Mouse (Mus musculus): Measurements from ENCODE around the gene Slc6a16. TPM values are rescaled to one million over a fixed set of nuclear protein-coding genes. Genes with fewer than 3 reads are reported as not detected.

Slc6a16 gene
- polyA plus RNA-seq, 1 experiment from 2014 or later, result 1.3 TPM

DNA sequence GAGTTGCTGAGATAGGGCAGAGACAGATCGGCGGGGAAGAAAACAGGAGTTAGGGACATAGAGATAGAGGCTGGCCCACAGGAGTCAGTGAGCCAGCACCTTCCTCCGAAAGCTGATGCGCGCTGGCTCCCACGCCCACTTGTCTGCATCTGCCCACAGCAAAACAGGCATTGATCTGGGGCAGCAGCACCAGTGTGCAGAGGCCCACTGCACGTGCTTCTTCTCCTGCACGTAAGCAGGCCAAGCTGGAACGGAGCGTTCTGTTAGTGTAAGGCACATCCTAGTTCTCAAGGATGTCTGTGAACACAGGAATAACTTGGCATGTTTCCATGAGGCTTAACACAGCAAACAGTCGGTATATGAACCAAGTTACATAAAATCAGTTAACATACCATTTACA, 41.9 kb upstream of the Slc6a16 start:
- Histone ChIP-seq H3K4me3 (no peak overlapping the region), H3K9ac (no peak overlapping the region), H3K4me2 (no peak overlapping the region), H3K27me3 (no peaks in the 10 kb centered on the region), H3K27ac (replicated peaks) (no peak overlapping the region), H3K36me3 (no peaks in the 10 kb centered on the region), H3K9me3 (no peaks in the 10 kb centered on the region), H3K4me1 (replicated peaks) (peaks cover 7% of the 10 kb centered on the region; the same call in 1 of the 2 replicates)
- no peak for ATAC-seq (ENCODE audit: low FRiP score, low read depth)
- 84% methylated on average over 11 of the region's 11 CpGs for WGBS

DNA sequence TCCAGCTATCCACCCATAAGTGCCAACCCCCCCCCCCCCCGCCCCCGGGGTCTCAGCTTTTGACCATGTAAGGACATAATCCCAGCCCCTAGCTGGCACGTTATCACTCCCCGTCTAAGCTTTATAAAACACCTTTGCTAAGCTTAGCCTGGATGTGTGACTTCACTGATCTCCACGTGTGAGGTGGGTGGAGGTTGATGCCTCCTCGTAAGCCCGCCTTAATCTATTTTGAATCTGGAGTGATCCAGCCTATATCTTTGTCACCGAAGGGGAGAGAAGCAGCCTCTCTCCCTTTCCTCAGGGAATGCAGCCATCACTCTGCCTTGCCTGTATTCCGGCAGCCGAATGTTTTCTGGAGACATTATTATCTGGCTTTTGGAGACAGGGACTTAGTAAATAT, 38.2 kb upstream of the Slc6a16 start:
- H3K4me1 ChIP-seq (replicated peaks), result peaks cover 11% of the 10 kb centered on the region

DNA sequence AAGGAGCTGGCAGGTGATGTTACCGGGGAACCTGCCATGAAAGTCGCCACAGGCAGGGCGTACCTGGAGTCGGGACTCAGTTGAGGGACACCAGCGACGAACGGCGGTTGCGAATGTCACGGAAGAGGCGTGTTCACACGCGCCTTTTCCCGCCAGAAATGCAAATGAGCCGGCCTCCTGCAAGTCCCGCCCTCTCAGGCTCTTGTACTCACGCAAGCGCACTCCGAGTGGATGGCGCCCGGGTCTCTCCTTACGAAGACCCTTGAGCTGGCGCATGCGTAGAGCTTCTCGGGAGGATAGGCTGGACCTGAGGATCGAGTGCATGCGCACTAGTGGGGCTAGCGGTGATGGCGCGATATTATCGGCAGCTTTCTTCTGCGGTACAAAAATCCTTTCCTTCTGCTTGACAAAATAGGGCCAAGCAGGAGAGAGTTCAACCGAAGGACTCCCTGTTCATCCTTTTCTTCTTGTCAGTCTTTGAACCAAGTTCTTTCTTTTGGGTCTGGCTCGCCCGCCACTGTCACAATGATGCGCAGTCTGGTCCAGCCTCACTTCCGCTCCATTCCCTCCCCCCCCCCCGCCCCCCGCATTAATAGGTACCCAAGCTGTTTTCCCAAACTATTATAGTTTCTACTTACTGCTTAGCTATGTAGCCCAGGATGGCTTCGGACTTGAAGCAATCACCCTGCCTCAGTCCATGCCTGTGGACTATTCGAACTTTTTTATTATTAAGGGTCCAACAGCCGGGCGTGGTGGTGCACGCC, 36.3 kb upstream of the Slc6a16 start, which contains the start of gene Ccdc155:
Gene Ccdc155 (minus strand): TSS at position 513 of the 764 bp plus-strand sequence.
- peak; percentile 98 for ATAC-seq (ENCODE audit: low FRiP score, low read depth)
- peak within 1 kb of the TSS; percentile 49 for H3K9ac ChIP-seq
- H3K4me1 ChIP-seq (replicated peaks), result peaks cover 4% of the 10 kb centered on the region
- H3K27me3 ChIP-seq, result no peaks in the 10 kb centered on the region
- H3K36me3 ChIP-seq, result no peaks in the 10 kb centered on the region
- H3K4me3 ChIP-seq, result peak within 1 kb of the TSS; percentile 48
- 9% methylated on average over 43 of the region's 44 CpGs for WGBS
- H3K27ac ChIP-seq (replicated peaks), result peak within 1 kb of the TSS; percentile 87
- no peaks in the 10 kb centered on the region for H3K9me3 ChIP-seq
- H3K4me2 ChIP-seq, result peak within 1 kb of the TSS; percentile 75

More for the DNA sequence above, 38.2 kb upstream of the Slc6a16 start:
- H3K36me3 ChIP-seq, result no peaks in the 10 kb centered on the region
- no peaks in the 10 kb centered on the region for H3K27me3 ChIP-seq
- no peak overlapping the region for H3K9ac ChIP-seq
- ATAC-seq (ENCODE audit: low FRiP score, low read depth), result no peak
- no peak overlapping the region for H3K27ac ChIP-seq (replicated peaks)
- H3K4me3 ChIP-seq, result no peak overlapping the region
- WGBS, result 69% methylated on average over 10 of the region's 10 CpGs
- H3K4me2 ChIP-seq, result no peak overlapping the region
- H3K9me3 ChIP-seq, result no peaks in the 10 kb centered on the region

DNA sequence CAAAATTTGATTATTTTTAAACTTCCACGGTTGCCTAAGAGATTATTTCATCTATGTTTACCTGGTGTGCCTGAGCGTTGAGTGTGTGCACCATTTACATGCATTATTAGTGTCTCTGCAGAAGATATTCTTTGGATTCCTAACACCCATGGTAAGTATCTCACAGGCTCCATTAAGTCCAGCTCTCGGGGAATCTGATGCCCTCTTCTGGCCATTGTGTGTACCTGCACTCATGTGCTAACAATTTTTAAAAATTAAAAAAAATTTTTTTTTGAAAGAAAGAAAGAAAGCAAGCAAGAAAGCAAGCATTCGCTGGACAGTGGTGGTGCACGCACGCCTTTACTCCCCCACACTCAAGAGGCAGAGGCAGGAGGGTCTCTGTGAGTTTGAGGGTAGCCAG, 32.6 kb upstream of the Slc6a16 start:
- no peaks in the 10 kb centered on the region for H3K36me3 ChIP-seq
- ATAC-seq (ENCODE audit: low FRiP score, low read depth), result no peak
- no peak overlapping the region for H3K9ac ChIP-seq
- 77% methylated on average over 6 of the region's 6 CpGs for WGBS
- H3K9me3 ChIP-seq, result no peaks in the 10 kb centered on the region
- no peak overlapping the region for H3K4me3 ChIP-seq
- H3K27me3 ChIP-seq, result peaks cover 21% of the 10 kb centered on the region
- peaks cover 8% of the 10 kb centered on the region for H3K4me1 ChIP-seq (replicated peaks)
- no peak overlapping the region for H3K27ac ChIP-seq (replicated peaks)
- no peak overlapping the region for H3K4me2 ChIP-seq

- no peak for ATAC-seq (ENCODE audit: low FRiP score, low read depth)
- peak overlapping the region; percentile 29 for H3K4me2 ChIP-seq
Observed at GRCm38 (mm10) chr7:45211070-45211469, 29.8 kb upstream of the Slc6a16 start.

GRCm38 (mm10) chr7:45211851-45212251, 29.0 kb upstream of the Slc6a16 start, which contains the start of gene Dkkl1:
Gene Dkkl1 (minus strand): TSS chr7:45212147.
- Histone ChIP-seq H3K36me3 (no peaks in the 10 kb centered on the region), H3K4me3 (peak within 1 kb of the TSS; percentile 18), H3K27ac (replicated peaks) (no peak within 1 kb of the TSS), H3K9ac (no peak within 1 kb of the TSS), H3K4me1 (replicated peaks) (peaks cover 19% of the 10 kb centered on the region), H3K9me3 (no peaks in the 10 kb centered on the region), H3K4me2 (peak within 1 kb of the TSS; percentile 29), H3K27me3 (peaks cover 21% of the 10 kb centered on the region)
- 8% methylated on average over 17 of the region's 17 CpGs for WGBS
- ATAC-seq (ENCODE audit: low FRiP score, low read depth), result no peak

More at GRCm38 (mm10) chr7:45211070-45211469, 29.8 kb upstream of the Slc6a16 start:
- Histone ChIP-seq H3K4me3 (0 out of 2 replicates have a peak overlapping the region, but pooled peaks have one; percentile 18), H3K9ac (no peak overlapping the region), H3K4me1 (replicated peaks) (peaks cover 11% of the 10 kb centered on the region), H3K27ac (replicated peaks) (no peak overlapping the region), H3K27me3 (peaks cover 21% of the 10 kb centered on the region), H3K9me3 (no peaks in the 10 kb centered on the region), H3K36me3 (no peaks in the 10 kb centered on the region)
- 78% methylated on average over 10 of the region's 10 CpGs for WGBS

DNA sequence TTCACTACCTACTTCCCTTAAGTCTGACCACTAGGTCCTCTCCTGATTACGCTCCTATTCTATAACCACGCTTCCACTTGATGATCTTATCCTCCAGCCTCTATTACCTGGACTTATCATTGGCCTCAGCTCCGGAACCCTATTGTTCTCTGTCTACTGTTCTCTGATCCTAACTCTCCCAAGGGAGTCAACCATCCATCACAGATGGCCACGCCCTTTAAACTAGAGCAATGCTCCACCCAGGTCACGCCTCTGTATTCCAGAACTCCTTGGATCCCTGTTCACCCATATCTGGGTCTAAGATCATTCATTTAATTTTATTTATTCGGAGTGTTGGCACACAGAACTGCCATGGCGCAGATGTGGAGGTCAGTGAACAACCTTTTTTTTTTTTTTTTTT, 28.5 kb upstream of the Slc6a16 start:
- WGBS, result 76% methylated on average over 7 of the region's 7 CpGs
- no peak overlapping the region for H3K9ac ChIP-seq

DNA sequence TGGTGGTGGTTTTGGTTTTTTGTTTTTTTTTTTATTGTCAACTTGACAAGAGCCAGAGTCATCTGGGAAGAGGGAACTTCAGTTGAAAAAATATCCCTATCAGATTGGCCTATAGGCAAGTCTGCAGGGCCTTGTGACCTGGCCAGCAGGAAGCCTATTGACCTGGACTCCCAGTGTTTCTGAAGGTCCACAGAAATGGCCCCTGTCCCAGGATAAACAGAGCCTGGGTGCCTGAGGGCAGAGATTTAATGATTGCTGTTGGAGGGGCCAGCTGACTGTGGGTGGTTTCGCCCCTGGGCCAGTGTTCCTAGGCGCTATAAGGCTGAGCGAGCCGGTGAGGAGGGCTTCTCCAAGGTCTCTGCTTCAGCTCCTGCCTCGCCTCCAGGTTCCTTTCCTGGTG, 27.2 kb upstream of the Slc6a16 start:
- no peak for ATAC-seq (ENCODE audit: low FRiP score, low read depth)
- 62% methylated on average over 5 of the region's 5 CpGs for WGBS
- no peaks in the 10 kb centered on the region for H3K9me3 ChIP-seq

More for the DNA sequence above, 28.5 kb upstream of the Slc6a16 start:
- H3K4me2 ChIP-seq, result 0 out of 2 replicates have a peak overlapping the region, but pooled peaks have one; percentile 29
- H3K27me3 ChIP-seq, result peaks cover 21% of the 10 kb centered on the region
- no peaks in the 10 kb centered on the region for H3K9me3 ChIP-seq
- no peak overlapping the region for H3K27ac ChIP-seq (replicated peaks)
- no peaks in the 10 kb centered on the region for H3K36me3 ChIP-seq
- no peak overlapping the region for H3K4me3 ChIP-seq
- no peak for ATAC-seq (ENCODE audit: low FRiP score, low read depth)
- peaks cover 24% of the 10 kb centered on the region for H3K4me1 ChIP-seq (replicated peaks)

DNA sequence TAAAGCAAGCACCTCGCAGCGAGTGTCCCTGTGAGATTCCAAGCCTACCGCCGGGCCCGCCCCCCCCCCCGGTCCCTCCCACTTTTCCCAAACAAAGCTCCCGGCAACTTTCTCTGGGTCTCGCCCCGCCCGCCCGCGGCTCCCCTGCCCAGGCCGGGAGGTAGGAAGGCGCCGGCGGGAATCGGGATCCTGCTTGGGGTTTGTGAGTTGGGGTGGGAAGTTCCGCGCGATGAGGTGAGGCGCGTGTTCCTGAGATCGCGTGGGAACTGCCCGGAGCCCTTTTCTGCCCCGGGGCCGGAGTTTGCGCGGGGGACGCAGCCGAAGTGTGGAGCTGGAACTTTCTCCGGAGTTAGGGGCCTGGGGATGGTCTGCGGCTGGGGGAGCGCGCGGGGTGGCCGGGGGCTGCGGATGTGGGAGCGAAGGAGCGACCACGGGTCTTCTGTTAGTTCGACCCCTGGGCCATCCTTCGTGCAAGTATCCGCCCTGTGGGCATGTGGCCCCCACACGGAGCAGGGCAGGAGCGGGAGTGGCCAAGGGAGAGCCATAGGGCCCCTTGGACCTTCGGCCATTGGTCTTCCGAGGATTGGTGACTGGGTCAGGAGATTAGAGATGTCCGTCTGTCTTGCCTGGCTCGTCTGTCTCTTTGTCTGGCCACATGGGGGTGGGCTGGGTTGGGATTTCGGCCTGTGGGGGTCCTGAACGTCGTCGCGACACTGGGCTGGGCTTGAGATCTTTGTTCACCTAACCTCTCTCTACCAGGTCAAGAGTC, 25.0 kb upstream of the Slc6a16 start, which contains the start of gene Tead2:
Gene Tead2 (plus strand): TSS at position 81 of the 769 bp plus-strand sequence.
- no peaks in the 10 kb centered on the region for H3K36me3 ChIP-seq
- H3K9me3 ChIP-seq, result no peaks in the 10 kb centered on the region
- H3K4me3 ChIP-seq, result peak within 1 kb of the TSS; percentile 46
- peaks cover 10% of the 10 kb centered on the region for H3K27me3 ChIP-seq
- H3K9ac ChIP-seq, result peak within 1 kb of the TSS; percentile 55
- H3K4me2 ChIP-seq, result peak within 1 kb of the TSS; percentile 70
- under 1% methylated on average over 55 of the region's 55 CpGs for WGBS
- peaks cover 26% of the 10 kb centered on the region for H3K4me1 ChIP-seq (replicated peaks)
- ATAC-seq (ENCODE audit: low FRiP score, low read depth), result peak; percentile 63
- H3K27ac ChIP-seq (replicated peaks), result peak within 1 kb of the TSS; percentile 86

More for the DNA sequence above, 27.2 kb upstream of the Slc6a16 start:
- H3K4me3 ChIP-seq, result no peak overlapping the region
- no peaks in the 10 kb centered on the region for H3K36me3 ChIP-seq
- H3K9ac ChIP-seq, result no peak overlapping the region
- H3K27ac ChIP-seq (replicated peaks), result no peak overlapping the region
- H3K4me1 ChIP-seq (replicated peaks), result peaks cover 26% of the 10 kb centered on the region
- peaks cover 21% of the 10 kb centered on the region for H3K27me3 ChIP-seq
- H3K4me2 ChIP-seq, result no peak overlapping the region

DNA sequence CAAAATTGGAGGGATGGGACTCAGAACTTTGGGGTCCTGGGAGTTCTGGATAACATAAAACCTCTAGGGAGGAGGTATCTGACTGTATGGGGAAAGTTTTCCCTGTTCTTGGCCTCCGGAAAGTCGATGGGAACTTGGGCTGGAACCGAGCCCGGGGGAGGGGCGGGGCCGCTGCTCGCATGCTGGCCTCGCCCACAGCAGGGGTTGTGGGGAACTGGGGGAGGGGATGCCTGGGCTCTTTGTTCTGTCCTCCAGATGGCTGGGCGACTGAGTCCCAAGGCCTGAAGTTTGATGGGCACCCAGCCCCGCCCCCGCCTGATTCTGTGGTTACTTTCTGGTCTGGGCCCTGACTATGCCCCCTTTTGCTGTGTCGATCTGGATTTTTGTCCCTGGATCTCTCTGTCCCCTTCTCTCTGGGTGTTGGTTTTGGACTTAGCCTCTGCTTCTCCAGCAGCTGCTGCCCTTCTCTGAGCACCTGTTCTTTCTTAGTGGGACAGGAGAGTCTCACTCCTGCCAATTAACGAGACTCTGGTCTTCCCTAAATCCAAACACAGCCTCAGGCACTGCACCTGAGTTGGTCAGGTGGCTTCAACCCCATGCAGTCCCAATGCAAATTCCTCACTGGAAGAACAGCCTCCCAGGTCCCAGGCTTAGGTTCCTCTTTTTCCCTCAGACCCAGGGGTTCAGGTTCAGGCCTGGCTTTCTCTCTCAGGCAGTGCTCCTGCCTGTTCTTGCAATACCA, 24.3 kb upstream of the Slc6a16 start:
- H3K4me1 ChIP-seq (replicated peaks), result peaks cover 26% of the 10 kb centered on the region
- H3K36me3 ChIP-seq, result no peaks in the 10 kb centered on the region
- peak overlapping the region; percentile 86 for H3K27ac ChIP-seq (replicated peaks)
- no peaks in the 10 kb centered on the region for H3K9me3 ChIP-seq
- 1% methylated on average over 13 of the region's 13 CpGs for WGBS
- H3K9ac ChIP-seq, result peak overlapping the region; percentile 55
- H3K4me2 ChIP-seq, result peak overlapping the region; percentile 70
- H3K27me3 ChIP-seq, result peaks cover 3% of the 10 kb centered on the region; the same call in 1 of the 2 replicates
- peak overlapping the region; percentile 46 for H3K4me3 ChIP-seq
- peak; percentile 70 for ATAC-seq (ENCODE audit: low FRiP score, low read depth)

DNA sequence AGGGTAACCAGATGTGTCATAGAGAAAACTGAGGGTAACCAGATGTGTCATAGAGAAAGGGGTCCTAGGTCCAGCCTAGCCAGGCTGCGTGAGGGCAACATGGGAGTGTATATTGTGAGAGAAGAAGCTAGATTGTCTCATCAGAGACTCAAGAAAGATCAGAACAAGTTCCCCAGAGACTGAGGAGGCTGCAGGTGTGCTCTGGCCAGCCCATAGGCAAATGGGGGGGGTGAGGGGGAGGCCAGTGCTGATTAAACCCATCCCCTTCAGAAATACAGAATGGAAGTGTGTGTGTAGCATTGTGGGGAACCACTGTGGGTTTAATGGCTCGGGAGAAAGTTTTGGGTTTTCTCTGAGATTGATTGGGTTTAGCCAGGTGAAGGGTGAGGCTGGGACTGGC, 19.2 kb upstream of the Slc6a16 start:
- no peak overlapping the region for H3K4me3 ChIP-seq
- H3K9ac ChIP-seq, result no peak overlapping the region
- WGBS, result 96% methylated on average over 2 of the region's 2 CpGs
- peaks cover 8% of the 10 kb centered on the region for H3K4me1 ChIP-seq (replicated peaks)
- no peaks in the 10 kb centered on the region for H3K27me3 ChIP-seq
- H3K4me2 ChIP-seq, result no peak overlapping the region
- no peaks in the 10 kb centered on the region for H3K36me3 ChIP-seq
- ATAC-seq (ENCODE audit: low FRiP score, low read depth), result no peak
- H3K27ac ChIP-seq (replicated peaks), result no peak overlapping the region
- no peaks in the 10 kb centered on the region for H3K9me3 ChIP-seq

Data from hindbrain, embryonic 15.5 days (tissue).